Mouse (Mus musculus) kidney, postnatal 4 days (tissue): ENCODE results near the gene Cdk14.

Source experiments
- DNase-seq, 2 experiments: peaks; one replicate each; pipeline ENCODE4 v3.0.0; 2021; ENCODE audit warnings: mixed read lengths in 2 of 2

Cdk14 gene

GRCm38 (mm10) chr5:5176052-5176451 lies 244.1 kb downstream of the Cdk14 start:
- no peak for DNase-seq

- no peak for DNase-seq
Measured at GRCm38 (mm10) chr5:5175611-5176010, 244.5 kb downstream of the Cdk14 start.

DNA sequence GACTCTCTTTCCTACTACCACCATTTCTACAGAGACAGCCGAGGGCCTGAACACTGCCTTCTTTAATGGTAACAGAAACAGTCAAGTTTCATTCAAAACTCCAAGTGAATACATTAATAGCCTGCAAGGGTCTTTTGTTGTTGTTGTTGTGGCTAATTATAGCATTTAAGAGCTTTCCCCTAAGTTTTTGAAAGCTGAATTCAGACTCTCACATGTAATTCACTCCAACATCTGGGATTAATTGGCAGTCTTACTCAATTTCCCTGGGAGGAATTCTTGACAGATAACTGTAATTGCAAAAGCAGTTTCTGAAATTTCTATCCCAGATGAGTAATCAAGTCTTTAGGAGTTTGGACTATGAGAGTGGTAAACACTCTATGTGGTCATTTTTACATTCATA lies 245.0 kb downstream of the Cdk14 start:
- DNase-seq: no peak

DNA sequence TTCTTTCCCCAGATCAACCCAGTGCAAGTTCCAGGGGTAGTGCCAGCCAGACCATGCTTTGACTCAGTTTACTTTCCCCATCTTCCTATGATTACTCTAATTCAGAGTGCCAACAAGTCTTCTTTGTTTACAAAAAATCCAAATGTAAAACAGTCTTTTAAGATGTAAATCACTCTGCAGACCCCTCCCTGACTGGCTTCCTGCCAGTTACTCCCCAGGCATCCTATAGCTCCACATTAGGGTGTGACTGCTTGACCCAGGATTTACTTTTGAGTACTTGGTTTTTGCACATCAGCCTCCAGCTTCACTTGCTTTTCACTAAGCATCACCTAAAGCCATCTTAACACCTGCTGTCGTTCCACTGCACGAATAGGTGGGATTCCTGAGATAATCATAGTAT lies 254.0 kb downstream of the Cdk14 start:
- DNase-seq: no peak

DNA sequence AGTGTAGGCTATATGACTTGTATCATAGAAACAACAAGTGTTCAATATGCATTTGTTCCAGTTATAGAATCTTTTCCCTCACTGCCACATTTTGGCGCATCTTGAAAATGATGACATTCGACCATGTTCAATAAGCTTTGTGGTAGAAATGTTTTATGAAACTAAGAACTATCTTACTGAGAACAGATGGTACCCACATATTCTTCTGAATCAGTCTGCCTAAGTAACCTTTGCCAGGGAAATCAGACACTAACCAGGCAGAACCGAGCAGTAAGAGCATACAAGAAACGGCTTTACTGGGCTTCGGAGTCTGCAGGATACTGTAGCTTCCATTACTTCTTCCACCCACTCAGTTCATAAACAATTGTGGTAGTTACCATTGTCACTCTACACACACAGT lies 255.8 kb downstream of the Cdk14 start:
- DNase-seq: no peak

- no peak for DNase-seq
Measured at GRCm38 (mm10) chr5:5163823-5164222, 256.3 kb downstream of the Cdk14 start.

- no peak for DNase-seq
Measured at GRCm38 (mm10) chr5:5159521-5159920, 260.6 kb downstream of the Cdk14 start.

DNA sequence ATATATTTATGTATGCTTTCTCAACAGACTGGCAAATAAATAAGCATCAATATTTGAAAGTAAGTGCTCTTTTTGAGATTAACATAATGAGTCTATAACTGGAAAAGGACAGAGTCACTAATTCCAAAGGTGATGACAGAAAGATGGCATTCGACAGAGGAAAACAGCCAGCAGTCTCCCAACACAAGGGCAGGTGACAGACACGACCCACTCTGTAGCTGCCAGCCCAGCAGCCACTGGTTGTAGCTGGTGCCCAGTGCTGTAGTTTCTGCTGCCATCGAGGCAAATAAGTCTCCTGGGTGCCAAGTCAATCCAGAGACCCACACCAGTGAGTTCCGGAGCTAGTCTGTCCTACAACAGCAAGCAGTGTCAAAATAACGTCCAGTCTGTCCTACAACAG lies 280.3 kb downstream of the Cdk14 start:
- no peak for DNase-seq

DNA sequence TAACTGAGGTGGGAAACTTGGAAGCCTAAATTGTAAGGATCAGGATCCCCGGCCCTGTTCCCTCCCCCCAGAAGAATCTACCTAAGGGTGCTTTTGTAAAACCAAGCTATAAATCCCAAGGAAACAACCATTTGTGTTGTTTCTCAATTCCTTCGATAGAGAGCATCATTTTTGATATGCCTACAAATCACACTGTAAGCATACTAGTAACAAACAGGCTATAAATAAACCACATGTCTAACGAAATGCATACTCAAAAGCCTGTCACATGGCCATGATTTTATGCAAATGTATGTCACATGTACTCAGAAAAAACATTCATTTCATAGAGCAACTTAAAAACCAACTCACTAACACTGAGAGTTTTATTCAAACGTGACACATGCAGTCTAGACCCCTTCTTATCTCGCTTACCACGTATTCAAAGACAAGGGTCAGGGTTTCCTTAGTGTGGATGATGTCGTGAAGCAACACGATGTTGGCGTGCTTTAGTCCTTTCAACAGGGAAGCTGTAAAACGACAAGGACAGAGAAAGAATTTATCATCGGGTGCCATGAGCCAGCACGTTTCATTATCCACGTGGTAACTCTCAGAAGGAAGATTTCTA lies 285.1 kb downstream of the Cdk14 start:
- no peak for DNase-seq

DNA sequence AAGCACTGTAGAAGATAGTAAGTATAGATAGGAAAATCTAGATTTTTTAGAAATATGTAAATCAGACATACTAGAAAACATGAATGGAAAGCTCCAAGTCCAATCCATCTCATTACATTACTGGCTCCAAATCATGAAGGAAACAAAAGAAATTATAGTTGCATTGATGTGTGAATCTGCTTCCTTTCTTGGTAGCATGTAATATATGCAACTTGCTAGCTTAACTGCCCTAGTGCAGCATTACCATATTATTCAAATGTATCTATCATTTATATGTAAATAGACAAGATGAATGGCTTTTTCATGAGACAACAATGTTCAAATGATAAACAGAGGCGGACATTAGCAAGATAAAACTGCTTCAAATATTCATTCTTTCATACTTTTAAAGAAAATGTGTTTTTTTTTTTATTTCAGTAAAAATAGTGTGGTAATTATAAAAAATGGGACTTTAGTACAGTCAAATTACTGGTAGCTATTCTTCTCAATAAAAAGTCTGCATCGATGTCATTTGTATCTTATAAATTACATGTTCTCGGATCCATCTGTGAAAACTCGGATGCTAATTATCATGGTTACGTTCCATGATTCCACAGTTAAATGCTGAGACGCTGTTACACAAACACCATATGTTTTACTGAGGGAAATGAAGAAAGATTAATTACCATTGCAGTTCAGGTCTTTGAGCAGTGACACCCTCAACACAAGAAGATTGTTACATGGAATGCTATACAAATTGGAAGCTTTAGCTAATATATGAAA lies 285.8 kb downstream of the Cdk14 start:
- DNase-seq: no peak

- no peak for DNase-seq
Measured at GRCm38 (mm10) chr5:5128852-5129251, 291.3 kb downstream of the Cdk14 start.

DNA sequence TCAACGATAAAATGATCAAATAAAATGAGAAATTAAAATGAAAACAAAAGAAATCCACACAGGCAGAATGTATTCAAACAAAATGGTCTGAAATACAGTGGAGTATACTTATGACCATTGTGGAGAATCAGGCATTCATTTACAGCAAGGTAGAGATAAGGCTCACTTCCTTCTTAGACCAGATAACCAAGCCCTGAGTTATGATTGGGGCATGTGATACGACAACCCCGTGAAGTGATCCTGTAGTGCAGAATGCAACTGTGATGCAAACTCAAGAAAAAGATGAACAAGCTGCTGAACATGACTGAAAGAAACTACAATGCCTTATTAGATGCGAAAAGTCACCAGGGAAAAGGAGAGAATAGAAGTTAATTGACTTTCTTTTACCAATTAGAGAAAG lies 295.5 kb downstream of the Cdk14 start:
- no peak for DNase-seq

DNA sequence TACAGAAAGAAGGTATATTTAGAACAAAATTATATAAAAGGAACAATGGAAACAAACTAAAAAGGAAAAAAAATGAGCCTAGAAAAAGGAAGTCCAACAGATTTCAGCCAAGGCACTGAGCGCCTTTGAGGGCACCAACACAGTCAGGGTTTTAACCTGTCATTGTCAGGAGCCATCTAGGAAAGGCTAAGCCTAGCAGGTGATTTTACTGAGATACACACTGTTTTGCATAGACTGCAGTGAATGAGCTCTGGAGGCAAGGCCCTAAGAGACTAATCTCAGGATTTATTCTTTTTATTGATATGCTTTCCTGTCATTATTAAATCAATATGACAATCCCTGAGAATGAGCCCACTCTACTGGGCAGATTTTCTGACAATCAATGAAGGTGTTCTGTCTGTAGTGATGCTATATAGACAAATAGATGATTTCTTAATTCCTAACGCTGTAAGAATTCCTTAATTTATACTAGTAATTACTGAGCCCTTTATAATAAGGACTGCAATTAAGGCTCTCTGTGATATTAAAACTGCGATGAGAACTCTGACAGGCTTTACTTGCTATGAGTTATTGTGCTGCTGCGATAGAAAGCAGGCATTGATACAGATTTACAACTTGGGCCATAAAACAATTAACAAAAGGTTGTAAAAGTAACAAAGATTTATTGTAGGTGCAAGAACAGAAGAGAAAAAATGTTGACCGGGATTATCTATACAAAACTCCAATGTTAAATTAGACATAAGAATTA lies 303.2 kb downstream of the Cdk14 start:
- DNase-seq: no peak

DNA sequence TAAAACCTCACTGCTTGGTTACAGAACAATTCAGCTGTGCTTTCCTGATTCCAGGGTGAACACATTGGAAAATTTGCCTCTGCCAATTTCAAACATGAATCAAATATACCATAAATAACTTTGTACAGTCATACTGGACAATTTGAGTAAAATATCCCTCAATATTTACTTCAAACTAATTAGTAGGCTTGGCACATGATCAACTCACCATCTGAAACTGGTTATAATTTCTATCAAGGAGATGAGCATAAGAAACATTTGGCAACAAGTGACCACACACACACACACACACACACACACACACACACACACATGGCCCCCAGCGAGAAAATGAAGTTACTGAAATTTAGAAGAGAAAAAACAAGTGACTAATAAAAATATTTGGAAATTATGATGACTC lies 304.6 kb downstream of the Cdk14 start:
- DNase-seq: no peak

- no peak for DNase-seq
Measured at GRCm38 (mm10) chr5:5109621-5110020, 310.5 kb downstream of the Cdk14 start.

DNA sequence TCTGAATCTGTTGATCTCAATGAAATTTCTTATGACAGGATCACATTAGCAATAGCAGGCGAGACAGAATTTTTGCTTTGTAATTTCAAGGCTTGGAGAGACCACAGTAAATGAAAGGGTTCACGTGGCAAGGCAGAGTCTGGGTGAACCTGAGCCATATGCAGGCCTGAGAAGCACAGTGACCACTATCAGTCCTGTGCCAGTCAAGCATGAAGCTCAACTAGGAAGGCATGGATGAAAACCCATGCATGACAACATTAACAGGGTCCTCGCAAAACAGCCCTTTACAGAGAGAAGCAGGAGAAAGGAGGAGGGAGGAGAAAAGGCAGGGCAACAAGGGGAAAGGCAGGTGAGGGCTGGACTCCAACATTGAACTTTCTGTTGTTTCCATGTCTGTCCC lies 311.1 kb downstream of the Cdk14 start:
- no peak for DNase-seq

DNA sequence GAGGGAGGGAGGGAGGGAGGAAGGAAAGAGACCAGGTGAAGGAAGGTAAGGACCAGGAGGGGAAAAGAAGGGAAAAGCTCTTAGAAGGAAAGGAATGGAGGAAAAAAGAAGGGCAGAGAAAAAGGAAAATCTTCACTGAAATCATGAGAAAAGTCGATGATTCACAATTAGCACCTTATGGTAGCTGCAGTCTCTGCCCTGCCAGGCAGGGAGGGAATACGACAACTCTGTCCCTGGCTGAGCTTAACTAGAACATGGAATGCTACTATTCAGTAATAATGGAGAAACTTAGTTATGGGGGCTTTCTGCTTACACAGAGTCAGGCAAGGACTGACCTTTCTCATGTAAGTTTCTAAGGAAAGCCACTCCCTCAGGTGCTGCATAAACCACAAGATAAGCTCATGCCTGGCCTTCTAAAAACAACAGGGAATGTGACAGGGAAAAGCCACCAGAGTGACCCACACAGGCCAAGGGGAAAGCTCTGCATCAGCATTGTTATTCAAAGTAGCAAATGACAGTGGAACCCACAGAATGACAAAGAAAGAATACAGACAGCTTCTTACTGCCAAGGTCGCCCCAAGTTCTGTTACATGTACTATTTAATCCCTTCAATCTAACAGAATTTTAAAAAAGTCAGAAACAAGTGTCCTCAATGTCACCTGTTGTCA lies 323.7 kb downstream of the Cdk14 start:
- DNase-seq: no peak

- no peak for DNase-seq
Measured at GRCm38 (mm10) chr5:5092736-5093135, 327.4 kb downstream of the Cdk14 start.

GRCm38 (mm10) chr5:5071526-5071925 lies 348.6 kb downstream of the Cdk14 start:
- DNase-seq: no peak

DNA sequence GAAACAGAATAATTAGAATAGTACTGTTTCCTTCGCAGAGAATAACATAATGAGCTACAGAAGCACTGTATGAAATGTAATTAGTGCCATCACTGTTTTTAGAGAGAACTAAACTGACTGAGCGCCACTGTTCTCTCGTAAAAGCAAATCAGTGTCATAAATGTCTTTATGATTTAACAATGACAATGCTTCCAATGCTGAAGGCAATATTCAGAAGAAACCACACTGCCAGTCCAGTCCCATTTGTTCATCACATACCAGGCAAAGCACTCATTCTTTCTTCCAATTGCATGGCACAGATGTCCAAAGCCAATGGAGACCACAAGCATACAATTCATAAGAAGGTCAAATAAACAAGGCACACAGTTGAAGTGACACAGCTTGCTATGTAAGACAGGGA lies 355.4 kb downstream of the Cdk14 start:
- DNase-seq: no peak

DNA sequence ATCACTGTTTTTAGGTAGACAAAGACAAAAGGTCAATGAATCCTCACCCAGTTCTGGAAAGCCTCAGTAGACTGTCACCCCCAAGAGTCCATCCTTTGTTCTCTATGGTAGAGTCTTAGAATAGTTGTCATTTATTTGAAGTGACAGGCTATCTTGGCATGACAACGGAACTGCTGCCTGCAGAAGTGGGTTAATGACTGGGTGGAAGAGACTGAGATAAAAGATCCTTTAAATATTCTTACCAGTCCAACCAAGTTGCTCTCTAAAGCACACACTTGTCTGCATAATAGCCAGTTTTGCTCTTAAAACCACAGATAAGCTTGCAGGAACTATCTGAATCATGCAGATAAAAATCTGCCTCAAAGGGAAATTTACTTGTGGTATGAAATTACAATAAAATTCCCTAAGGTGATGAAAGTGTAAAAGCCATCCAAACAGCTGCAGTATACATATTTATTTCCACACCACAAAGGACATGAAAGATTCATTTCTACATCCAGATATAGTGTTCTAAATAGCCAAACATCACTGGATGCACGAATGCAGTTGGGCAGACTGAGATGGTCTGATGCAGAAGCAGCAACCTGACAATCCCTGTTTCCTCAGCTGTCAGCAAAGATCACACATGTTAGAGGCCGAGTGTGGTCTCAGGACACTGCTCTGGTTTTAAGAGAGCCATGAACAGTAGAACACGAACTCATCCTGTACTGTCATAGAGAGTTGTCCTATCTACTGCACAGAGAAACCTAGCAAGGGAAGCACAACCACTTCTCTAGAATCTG lies 363.8 kb downstream of the Cdk14 start:
- DNase-seq: no peak

DNA sequence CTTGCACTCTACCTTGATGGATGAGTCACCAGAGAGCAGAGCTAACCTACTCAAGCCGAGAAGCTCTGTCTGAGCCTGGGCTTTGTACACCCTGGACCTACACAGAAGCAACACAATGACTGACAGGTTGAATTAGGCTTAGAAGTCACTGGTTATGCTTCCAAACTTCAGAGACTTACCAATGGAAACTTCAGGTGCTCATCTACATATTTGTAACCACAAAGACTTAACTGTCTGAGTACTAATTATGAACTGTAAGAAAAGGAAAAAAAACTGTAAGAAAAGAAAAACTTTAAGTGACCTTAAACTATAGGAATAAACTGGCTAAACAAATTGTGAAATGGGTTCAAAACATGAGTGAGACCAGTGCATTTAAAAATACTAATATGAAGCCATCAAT lies 364.6 kb downstream of the Cdk14 start:
- no peak for DNase-seq

GRCm38 (mm10) chr5:5054270-5054669 lies 365.8 kb downstream of the Cdk14 start:
- DNase-seq: no peak
